Mouse (Mus musculus) kidney, adult 8-10 months (tissue): ENCODE measurements around the gene Tph2.
"Not testable (repeated sequence)": the region's sequence is repeated elsewhere in the genome, so short reads cannot be mapped to it uniquely, and the experiment has no call there.

Source experiments
- DNase-seq, 2 experiments: peaks; one replicate each; pipeline ENCODE4 v3.0.0; 2022

The Tph2 gene

GRCm38 (mm10) chr10:115184697-115185096 is at the start of gene Tph2:
Tph2 (minus strand) TSS chr10:115185022.
- DNase-seq, result peak; percentile 9 to 48

GRCm38 (mm10) chr10:115233798-115234197 is 49.0 kb upstream of the Tph2 start:
- no peak for DNase-seq

- no peak for DNase-seq
These were observed 47.7 kb upstream of the Tph2 start for GRCm38 (mm10) chr10:115232513-115232912.

- DNase-seq, result no peak
These were observed 44.2 kb upstream of the Tph2 start for GRCm38 (mm10) chr10:115229023-115229422.

- DNase-seq, result peak; percentile 26 to 55
These were observed 41.8 kb upstream of the Tph2 start for GRCm38 (mm10) chr10:115226586-115226985.

- DNase-seq, result no peak
These were observed 39.0 kb upstream of the Tph2 start for GRCm38 (mm10) chr10:115223845-115224244.

GRCm38 (mm10) chr10:115212916-115213580 is 28.2 kb upstream of the Tph2 start:
- no peak for DNase-seq

GRCm38 (mm10) chr10:115205825-115206224 is 21.0 kb upstream of the Tph2 start:
- no peak for DNase-seq

- DNase-seq, result no peak
These were observed 20.5 kb upstream of the Tph2 start for GRCm38 (mm10) chr10:115205284-115205683.

- DNase-seq, result no peak
These were observed 6.4 kb upstream of the Tph2 start for GRCm38 (mm10) chr10:115191214-115191613.

- DNase-seq, result no peak
These were observed 2.6 kb upstream of the Tph2 start for GRCm38 (mm10) chr10:115187390-115187789.

GRCm38 (mm10) chr10:115181034-115181433 is 3.8 kb downstream of the Tph2 start:
- no peak for DNase-seq

- DNase-seq, result not testable (repeated sequence)
These were observed 6.8 kb downstream of the Tph2 start for GRCm38 (mm10) chr10:115178019-115178418.

GRCm38 (mm10) chr10:115175591-115175991 is 9.2 kb downstream of the Tph2 start:
- no peak for DNase-seq

- DNase-seq, result no peak
These were observed 11.5 kb downstream of the Tph2 start for GRCm38 (mm10) chr10:115173336-115173735.

GRCm38 (mm10) chr10:115171351-115171818 is 13.4 kb downstream of the Tph2 start:
- no peak for DNase-seq

- DNase-seq, result no peak
These were observed 14.1 kb downstream of the Tph2 start for GRCm38 (mm10) chr10:115170496-115171350.

- DNase-seq, result no peak
These were observed 15.4 kb downstream of the Tph2 start for GRCm38 (mm10) chr10:115169410-115169809.

GRCm38 (mm10) chr10:115160289-115160688 is 24.5 kb downstream of the Tph2 start:
- no peak for DNase-seq

GRCm38 (mm10) chr10:115147308-115147707 is 37.5 kb downstream of the Tph2 start:
- no peak for DNase-seq

GRCm38 (mm10) chr10:115146257-115146898 is 38.4 kb downstream of the Tph2 start:
- DNase-seq, result no peak

GRCm38 (mm10) chr10:115144542-115144941 is 40.3 kb downstream of the Tph2 start:
- no peak for DNase-seq

- no peak for DNase-seq
These were observed 41.2 kb downstream of the Tph2 start for GRCm38 (mm10) chr10:115143641-115144040.

- no peak for DNase-seq
These were observed 47.8 kb downstream of the Tph2 start for GRCm38 (mm10) chr10:115137016-115137415.
